Mouse (Mus musculus): ENCODE data around the gene Crisp4.

Gene Crisp4

GRCm38 (mm10) chr1:18145802-18146201, at the start of gene Crisp4:
Crisp4 (minus strand) TSS chr1:18145902.
- no peak for DNase-seq

GRCm38 (mm10) chr1:18191719-18192118, 46.0 kb upstream of the Crisp4 start:
- DNase-seq, result no peak

GRCm38 (mm10) chr1:18190714-18191712, 45.3 kb upstream of the Crisp4 start:
- peak; percentile 53 to 68 for DNase-seq

- DNase-seq, result peak; percentile 82 to 88
Measured at GRCm38 (mm10) chr1:18181167-18181566, 35.5 kb upstream of the Crisp4 start.

GRCm38 (mm10) chr1:18170573-18170972, 24.9 kb upstream of the Crisp4 start:
- peak in 1 of 2 experiments; percentile 14 for DNase-seq

GRCm38 (mm10) chr1:18168261-18168660, 22.6 kb upstream of the Crisp4 start:
- peak; percentile 69 to 76 for DNase-seq

- no peak for DNase-seq
Measured at GRCm38 (mm10) chr1:18159082-18159481, 13.4 kb upstream of the Crisp4 start.

- DNase-seq, result no peak
Measured at GRCm38 (mm10) chr1:18148211-18148610, 2.5 kb upstream of the Crisp4 start.

- no peak for DNase-seq
Measured at GRCm38 (mm10) chr1:18131691-18132090, 14.0 kb downstream of the Crisp4 start.

GRCm38 (mm10) chr1:18129983-18130382, 15.7 kb downstream of the Crisp4 start:
- no peak for DNase-seq

- peak in 1 of 2 experiments; percentile 31 for DNase-seq
Measured at GRCm38 (mm10) chr1:18106720-18107355, 38.9 kb downstream of the Crisp4 start.

GRCm38 (mm10) chr1:18105866-18106529, 39.7 kb downstream of the Crisp4 start:
- DNase-seq, result peak; percentile 29 to 56

GRCm38 (mm10) chr1:18105029-18105865, 40.5 kb downstream of the Crisp4 start:
- DNase-seq, result no peak

Data from cerebellum, postnatal 14 days (tissue).